Mouse (Mus musculus): ENCODE measurements around the gene Dyrk1b.
"Not testable (repeated sequence)": the region's sequence is repeated elsewhere in the genome, so short reads cannot be mapped to it uniquely, and the experiment has no call there.

The Dyrk1b gene

DNA sequence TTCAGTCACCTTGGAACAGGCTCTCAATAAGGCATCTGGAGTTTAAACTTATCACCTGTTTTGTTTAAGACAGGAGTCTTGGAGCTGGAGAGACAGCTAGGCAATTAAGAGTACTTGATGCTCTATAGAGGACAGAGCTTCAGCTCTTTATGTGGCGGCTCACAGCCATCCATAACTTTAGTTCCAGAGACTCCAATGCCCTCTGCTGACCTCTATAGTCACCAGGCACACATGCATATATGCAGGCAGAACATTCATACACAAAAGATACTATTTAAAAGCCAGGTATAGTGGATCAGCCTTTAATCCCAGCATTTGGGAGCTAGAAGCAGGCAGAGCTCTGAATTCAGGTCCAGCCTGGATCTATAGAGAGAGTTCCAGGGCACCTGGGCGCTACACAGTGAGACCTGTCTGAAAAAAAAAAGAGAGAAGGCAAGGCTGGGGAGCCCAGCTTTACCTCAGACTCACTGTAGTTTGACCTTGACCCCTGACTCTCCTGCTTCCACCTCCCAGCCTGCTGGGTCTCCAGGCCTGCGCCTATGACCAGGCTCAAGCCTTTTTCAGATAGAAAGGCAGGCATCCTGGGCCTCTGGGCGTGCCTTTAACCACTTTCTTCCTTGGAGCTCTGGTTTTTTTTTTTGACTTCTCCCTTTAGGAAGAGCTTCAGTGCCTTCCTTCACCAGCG lies 16.3 kb downstream of the Dyrk1b start:
- DNase-seq (ENCODE audit: low read depth, low spot score): no peak

DNA sequence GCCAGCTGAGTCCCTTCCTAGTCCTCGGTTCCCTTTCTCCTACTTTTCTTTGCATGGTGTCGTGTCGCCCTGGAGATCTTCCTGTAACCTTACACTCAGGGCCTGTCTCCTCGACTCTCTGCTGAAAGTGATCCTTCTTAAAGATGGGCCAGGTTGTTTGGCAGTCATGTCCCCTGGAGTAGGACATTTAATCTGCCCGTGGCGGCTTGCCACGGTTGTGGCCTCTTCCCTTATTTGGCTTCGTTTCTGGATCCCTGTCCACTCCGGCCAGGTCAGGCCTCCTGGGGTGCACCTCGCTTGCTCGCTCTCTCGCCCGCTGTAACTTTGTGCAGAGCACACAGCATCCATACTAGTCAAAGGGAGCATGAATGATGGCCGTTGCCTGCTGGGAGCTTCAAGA lies 17.3 kb downstream of the Dyrk1b start:
- DNase-seq (ENCODE audit: low read depth, low spot score): no peak

DNA sequence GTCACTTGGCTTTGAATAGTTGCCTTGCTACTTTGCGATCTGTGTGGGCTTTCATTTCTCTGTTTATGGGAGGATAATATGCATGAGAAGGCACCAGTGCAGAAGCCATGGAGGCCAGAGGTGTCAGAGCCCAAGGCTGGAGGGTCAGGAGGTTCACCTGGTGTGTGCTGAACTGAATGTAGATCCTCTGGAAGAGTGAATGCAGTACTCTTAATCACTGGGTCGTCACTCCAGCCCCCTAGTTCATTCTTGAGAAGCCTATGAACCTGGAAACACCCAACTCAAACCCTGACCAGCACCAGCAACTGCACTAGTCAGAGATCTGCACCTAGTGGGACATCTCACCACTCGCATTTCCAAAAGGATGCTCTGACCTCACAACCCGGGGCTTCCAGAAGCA lies 19.8 kb downstream of the Dyrk1b start:
- no peak for DNase-seq (ENCODE audit: low read depth, low spot score)

DNA sequence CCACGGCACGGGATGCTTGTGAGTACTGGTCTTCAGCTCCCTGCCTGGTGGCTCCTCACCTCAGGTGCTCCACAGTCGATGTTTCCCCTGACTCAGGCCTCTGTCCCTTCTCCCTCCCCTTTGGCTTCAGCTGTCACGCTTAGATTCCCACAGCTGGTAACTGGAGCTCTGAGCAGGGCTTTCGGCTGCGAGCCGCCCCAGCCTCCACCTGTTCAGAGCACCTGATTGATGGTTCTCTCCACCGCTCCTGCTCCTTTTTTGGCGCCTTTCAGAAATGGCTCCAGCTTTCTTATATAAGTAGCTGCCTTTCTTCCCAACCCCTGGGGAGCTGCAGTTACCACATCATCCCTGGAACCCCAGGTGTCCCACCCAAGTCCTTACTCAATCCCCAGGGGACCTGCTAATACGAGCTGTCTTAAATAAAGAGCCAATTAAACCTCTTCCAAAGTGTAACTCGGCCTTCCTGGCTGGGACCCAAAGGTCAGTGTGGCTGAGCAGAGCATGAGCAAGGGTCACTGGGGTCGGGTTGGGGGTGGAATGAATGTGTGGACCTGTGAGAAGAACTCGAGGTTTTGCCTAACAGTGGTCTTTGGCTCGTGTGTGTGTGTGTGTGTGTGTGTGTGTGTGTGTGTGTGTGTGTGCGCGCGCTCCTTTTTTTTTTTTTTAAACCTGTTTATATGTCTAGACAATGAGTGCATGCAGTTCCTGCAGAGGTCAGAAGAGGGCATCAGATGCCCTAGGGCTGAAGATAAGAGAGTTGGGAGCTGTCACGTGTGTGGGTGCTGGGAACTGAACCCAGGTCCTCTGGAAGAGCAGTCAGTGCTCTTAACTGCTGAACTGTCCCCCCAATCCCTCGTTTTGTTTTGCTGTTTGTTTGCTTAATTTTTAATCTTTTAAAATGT lies 24.2 kb downstream of the Dyrk1b start:
- no peak for DNase-seq (ENCODE audit: low read depth, low spot score)

DNA sequence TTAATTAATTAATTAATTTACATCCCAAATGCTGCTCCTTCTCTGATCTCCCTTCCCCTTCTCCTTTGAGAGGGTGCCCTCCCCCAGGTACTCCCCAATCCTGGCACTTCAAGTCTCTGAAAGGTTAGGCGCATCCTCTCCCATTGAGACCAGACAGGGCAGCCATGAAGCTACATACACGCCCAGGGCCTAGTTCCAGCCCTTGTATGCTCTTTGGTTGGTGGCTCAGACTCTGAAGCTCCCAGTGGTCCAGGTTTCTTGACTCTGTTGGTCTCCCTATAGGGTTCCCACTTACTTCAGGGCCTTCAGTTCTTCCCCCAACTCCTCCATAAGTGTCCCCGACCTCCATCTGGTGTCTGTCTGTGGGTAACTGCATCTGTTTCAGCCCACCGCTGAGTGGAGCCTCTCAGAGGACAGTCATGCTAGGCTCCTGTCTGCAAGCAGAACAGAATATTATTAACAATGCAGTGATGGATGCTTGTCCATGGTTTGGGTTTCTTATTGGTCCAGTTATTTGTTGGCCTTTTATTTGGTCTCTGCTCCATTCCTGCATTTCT lies 26.9 kb downstream of the Dyrk1b start:
- no peak for DNase-seq (ENCODE audit: low read depth, low spot score)

DNA sequence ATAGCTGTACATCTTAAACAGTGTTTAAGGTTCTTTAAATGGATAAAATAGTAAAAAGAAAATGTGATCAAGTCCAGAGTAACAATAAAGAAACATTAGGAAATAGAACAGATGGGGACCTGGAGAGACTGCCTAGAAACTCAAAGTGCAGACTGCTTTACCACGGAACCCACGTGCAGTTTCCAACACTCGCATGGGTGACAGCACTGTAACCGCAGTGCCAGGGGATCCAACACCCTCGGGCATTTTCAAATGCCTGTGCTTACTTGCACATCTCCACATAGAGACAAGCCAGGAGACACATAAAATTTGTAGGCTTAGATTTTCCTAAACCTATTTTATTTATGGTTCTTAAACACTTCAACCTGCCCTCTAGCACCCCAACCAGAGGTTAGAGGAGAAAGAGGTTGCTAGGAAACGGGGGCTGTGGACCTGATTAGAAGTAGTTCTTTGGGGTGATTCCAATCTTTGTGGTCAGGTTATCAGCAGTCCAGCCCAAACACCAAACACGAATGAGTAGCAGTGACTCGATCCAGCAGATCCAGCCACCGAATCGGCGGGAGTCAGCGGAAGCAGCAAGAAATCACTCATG lies 29.2 kb downstream of the Dyrk1b start:
- no peak for DNase-seq (ENCODE audit: low read depth, low spot score)

DNA sequence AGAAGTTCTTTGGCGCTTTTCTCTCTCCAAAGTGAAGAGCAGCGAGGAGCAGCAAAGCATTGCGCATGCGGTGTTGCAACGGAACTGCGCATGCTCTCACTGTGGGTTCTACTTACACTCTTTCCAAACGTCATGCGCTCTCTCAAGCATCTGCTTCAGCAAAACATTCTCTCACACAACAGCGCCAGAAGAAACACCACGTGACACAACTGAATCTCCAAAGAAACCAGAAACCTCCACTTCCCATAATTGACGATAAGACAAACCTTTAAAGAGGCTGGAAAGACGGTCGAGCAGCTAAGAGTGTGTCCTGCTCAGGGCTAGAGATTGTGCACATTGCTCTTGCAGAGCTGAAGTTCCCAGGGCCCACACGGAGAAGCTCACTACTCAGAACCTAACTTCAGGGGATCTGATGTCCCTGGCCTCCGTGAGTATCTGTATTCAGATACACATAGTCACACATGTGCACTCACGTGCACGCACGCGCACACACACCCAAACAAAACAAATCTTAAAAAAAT lies 29.8 kb downstream of the Dyrk1b start:
- DNase-seq (ENCODE audit: low read depth, low spot score): no peak

DNA sequence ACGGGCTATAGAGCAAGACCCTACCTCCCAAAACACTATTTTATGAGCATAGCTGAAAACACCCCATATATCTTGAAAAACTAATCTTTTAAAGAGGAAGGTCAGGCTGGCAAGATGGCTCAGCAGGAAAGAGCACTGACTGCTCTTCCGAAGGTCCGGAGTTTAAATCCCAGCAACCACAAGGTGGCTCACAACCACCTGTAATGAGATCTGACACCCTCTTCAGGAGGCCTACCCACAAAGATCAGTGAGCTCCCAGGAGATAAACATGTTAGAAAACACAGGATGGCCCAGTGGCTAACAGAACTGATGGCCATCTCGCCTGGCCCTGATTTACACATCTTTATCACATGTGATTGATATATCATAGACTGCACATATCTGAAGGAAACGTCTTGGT lies 31.5 kb downstream of the Dyrk1b start:
- DNase-seq (ENCODE audit: low read depth, low spot score): no peak

DNA sequence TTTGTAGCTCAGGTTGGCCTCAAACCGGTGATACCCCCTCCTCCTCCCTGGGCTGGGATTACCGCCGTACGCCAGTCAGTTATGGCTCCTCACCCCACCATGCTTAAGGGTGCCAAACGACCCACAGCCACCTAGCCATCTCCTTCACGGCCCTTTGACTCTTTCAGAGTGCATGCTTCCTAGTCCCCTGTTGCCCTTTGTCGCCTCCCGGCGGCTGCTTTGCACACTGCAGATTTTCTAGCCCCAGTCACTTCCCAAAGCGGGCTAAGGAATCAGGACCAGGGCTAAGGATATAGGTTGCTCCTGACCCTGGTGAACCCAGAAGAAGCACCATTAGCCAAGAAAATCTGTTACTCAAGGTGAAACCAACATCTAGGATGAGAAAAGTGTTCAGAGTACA lies 34.9 kb downstream of the Dyrk1b start:
- peak; percentile 50 for DNase-seq (ENCODE audit: low read depth, low spot score)

DNA sequence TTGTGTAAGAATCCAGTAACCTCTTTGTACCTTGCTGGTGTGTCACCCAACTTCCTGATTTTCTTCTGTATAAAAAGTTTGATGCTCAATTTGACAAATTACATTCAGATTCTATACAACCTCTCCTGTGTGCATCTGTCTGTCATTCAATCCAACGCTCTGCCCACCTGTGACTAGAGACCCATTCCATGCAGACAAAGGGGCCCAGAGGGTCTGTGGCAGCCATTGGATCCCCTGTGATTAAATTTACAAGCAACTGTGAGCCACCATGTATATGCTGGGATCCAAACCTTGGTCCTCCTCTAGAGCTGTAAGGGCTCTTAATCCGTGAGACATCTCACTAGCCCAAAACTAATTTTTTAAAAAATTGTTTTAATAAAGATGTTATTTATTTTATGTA lies 36.7 kb downstream of the Dyrk1b start:
- DNase-seq (ENCODE audit: low read depth, low spot score): not testable (repeated sequence)

DNA sequence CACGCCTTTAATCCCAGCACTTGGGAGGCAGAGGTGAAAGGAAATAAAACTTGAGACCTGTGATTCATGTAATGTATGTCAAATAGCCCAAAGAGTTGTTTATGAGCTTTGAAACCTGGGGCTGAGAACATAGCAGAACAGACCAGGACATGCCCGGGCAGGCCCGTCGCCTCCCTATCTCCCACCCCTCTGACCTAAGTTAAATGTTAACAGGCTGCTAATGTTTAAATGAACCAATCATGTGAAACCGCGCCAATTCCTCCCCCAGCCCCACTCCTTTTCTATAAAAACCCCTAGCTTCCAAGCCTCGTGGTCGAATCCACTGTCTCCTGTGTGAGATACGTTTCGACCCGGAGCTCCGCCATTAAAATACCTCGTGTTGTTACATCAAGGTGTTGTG lies 38.5 kb downstream of the Dyrk1b start:
- DNase-seq (ENCODE audit: low read depth, low spot score): not testable (repeated sequence)

DNA sequence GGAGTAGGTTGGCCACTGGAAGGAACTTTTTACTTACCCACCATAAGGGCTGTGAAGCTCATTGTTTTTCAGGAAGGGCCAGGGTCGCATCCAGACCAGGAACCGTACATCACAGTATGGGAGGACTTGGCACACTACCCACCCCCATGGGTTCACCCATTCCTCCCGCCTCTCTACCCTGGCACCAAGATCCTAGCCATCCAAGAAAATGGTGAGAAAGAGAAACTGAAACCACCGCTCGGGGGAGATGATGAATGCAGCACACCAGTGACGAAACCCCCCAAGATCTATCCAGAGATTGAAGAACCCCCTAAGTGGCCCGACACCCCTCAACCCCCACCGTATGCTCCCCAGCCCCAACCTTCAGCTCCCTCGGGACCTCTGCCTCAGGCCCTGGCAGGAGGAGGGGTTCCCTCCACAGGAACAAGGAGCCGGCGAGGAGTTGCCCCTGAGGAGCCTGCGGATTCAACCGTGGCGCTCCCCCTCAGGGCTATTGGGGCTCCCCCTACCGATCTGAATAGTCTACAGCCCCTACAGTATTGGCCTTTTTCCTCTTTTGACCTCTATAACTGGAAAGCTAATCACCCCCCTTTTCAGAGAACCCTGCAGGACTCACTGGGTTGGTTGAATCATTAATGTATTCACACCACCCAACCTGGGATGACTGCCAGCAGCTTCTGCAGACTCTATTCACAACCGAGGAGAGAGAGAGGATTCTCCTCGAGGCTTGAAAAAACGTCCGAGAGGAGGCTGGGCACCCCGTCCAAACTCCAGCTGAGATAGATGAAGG lies 39.9 kb downstream of the Dyrk1b start:
- DNase-seq (ENCODE audit: low read depth, low spot score): not testable (repeated sequence)

DNA sequence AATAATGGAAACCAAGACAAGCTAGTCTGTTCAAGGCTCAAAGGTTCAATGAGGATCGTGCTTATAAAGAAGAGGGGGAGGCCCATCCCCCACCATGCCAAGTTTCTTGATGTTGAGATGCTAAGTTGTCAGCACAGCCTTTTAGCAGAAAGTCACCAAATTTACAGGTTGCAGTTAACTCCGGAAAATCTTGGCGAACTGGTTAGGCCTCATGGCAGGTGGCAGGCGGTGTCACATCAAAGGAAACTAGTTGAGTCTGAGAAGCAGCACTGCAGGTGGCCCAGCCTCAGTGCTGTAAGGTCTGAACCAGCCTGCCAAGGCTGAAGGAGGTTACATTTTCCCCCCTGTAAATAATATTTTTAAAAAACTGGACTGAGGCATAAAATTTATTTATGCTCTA lies 47.6 kb downstream of the Dyrk1b start:
- not testable (repeated sequence) for DNase-seq (ENCODE audit: low read depth, low spot score)

DNA sequence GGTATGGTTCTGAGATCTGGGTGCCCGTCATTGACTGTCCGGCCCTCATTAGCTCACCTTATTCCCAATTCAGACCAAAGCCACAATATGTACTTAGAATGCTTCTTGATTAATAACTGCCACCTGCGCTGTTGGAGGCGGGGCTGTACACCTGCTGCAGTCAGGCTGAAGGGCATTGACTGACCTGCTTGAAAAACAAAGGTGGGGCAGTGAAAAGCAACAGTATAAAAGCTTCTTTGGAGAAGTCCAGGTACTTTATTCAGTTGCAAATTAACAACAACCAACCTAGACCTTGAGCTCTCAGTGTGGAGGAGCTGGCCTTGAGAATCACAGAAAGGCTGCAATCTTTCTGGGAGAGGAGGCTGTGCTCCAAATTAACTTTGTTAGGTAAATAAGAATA lies 48.2 kb downstream of the Dyrk1b start:
- not testable (repeated sequence) for DNase-seq (ENCODE audit: low read depth, low spot score)
